Mouse (Mus musculus) A20 (cell line): ENCODE measurements around the gene Phf11d.
"Not testable (repeated sequence)": the region's sequence is repeated elsewhere in the genome, so short reads cannot be mapped to it uniquely, and the experiment has no call there.

Experiments used
- DNase-seq: peaks from one replicate; pipeline ENCODE4 v3.0.0-alpha.2; 2011; ENCODE audit warnings: low read depth, low spot score

Gene Phf11d

GRCm38 (mm10) chr14:59365244-59365644, at the start of gene Phf11d:
Gene Phf11d, minus strand, starts transcription at chr14:59365470.
- peak; percentile 80 for DNase-seq

- not testable (repeated sequence) for DNase-seq
Measured at GRCm38 (mm10) chr14:59414979-59415378, 49.7 kb upstream of the Phf11d start.

- DNase-seq: peak; percentile 92
Measured at GRCm38 (mm10) chr14:59396999-59397398, 31.7 kb upstream of the Phf11d start.

- no peak for DNase-seq
Measured at GRCm38 (mm10) chr14:59395281-59395680, 30.0 kb upstream of the Phf11d start, which contains the start of gene Phf11c. Gene Phf11c, minus strand, starts transcription at chr14:59395381.

GRCm38 (mm10) chr14:59390181-59390580, 24.9 kb upstream of the Phf11d start:
- not testable (repeated sequence) for DNase-seq

GRCm38 (mm10) chr14:59389532-59389931, 24.3 kb upstream of the Phf11d start:
- no peak for DNase-seq

GRCm38 (mm10) chr14:59370348-59371068, 5.2 kb upstream of the Phf11d start:
- DNase-seq: no peak

GRCm38 (mm10) chr14:59366386-59367105, 1.3 kb upstream of the Phf11d start:
- no peak for DNase-seq

GRCm38 (mm10) chr14:59341189-59341588, 24.1 kb downstream of the Phf11d start, which contains the start of gene Phf11b:
Gene Phf11b, minus strand, starts transcription at chr14:59341351.
- DNase-seq: peak; percentile 75

- DNase-seq: no peak
Measured at GRCm38 (mm10) chr14:59339541-59339940, 25.7 kb downstream of the Phf11d start.

- DNase-seq: not testable (repeated sequence)
Measured at GRCm38 (mm10) chr14:59336056-59336455, 29.2 kb downstream of the Phf11d start.

GRCm38 (mm10) chr14:59330499-59330898, 34.8 kb downstream of the Phf11d start:
- DNase-seq: peak; percentile 43

GRCm38 (mm10) chr14:59319970-59320369, 45.3 kb downstream of the Phf11d start:
- not testable (repeated sequence) for DNase-seq

GRCm38 (mm10) chr14:59319036-59319435, 46.2 kb downstream of the Phf11d start:
- not testable (repeated sequence) for DNase-seq
